9 mouse cellular contexts compared by ENCODE assay signal in the genomic region with DNA sequence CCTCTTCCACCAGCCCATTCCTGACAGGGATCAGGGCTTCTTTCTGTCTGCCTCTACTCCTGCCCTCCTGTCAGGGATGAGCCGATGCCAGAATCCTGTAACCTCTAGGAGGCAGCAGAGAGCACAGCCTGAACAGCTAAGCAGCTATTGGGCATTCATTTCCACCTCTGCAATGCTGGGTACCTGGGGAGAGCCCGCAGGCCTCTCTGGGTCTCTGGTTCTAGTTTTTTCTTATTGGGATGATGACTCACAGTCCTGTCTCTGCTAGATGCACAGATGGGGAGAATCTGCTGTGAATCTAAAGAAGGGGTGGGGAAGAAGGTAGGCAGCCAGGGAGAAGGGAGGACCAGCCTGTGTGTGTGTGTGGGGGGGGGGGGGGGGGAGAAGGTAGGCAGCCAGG. TPM values are rescaled to one million over a fixed set of nuclear protein-coding genes. Genes with fewer than 3 reads are reported as not detected.
DNase-seq lines count a peak whose midpoint lies in the region; ATAC-seq and TF ChIP-seq lines count a peak whose summit lies in the region.
"Had no signal": no experiment of that assay in that cellular context is flagged by ENCODE, and none has a peak within 500 bp of the region (broad histone marks: within the 10 kb centered on the region; RNA-seq: fewer than 3 reads in every experiment).

No protein-coding gene starts in this region.

- H3K36me3 ChIP-seq in forebrain, embryonic 12.5 days (replicated peaks): no peaks in the 10 kb centered on the region
- H3K36me3 ChIP-seq in hindbrain, embryonic 15.5 days: no peaks in the 10 kb centered on the region
- H3K36me3 ChIP-seq: limb, embryonic 15.5 days had no signal

- peak; percentile 69 for TF ChIP-seq CTCF in Patski (IDR thresholded peaks at IDR 0.05)

- no peaks in the 10 kb centered on the region for H3K27me3 ChIP-seq in Patski
- H3K27me3 ChIP-seq in forebrain, embryonic 12.5 days: peaks cover 60% of the 10 kb centered on the region
- H3K27me3 ChIP-seq in hindbrain, embryonic 15.5 days: 0 out of 2 replicates have a peak, but pooled peaks cover 3% of the 10 kb centered on the region
- H3K27me3 ChIP-seq: limb, embryonic 15.5 days had no signal

- WGBS in forebrain, embryonic 12.5 days: 14% methylated on average over 2 of the region's 2 CpGs
- 17% methylated on average over 2 of the region's 2 CpGs for WGBS in hindbrain, embryonic 15.5 days

- peak; percentile 4 for DNase-seq in Patski (ENCODE audit: low read depth, low spot score)
- DNase-seq in c-Kit-positive CD71-negative TER-119-negative erythroid progenitor cells, embryonic 14.5 days (ENCODE audit: low read depth): peak; percentile 53
- DNase-seq in layer of hippocampus, postnatal 25 days (ENCODE audit: extremely low spot score in 1 of 2, low spot score in 1 of 2): peak; percentile 58 to 75
- DNase-seq in lung, postnatal 25 days (ENCODE audit: low spot score): peak; percentile 57
- peak; percentile 76 to 77 for DNase-seq in right cerebral cortex, adult 2 months (ENCODE audit: low spot score in 2 of 2)

- peak; percentile 49 for ATAC-seq in Patski
- ATAC-seq in forebrain, embryonic 12.5 days (ENCODE audit: low FRiP score): peak; percentile 36; the same call in 1 of the 2 replicates
- peak; percentile 3; the same call in 1 of the 2 replicates for ATAC-seq in hindbrain, embryonic 15.5 days (ENCODE audit: low FRiP score, low read depth)
- ATAC-seq in inflammation-experienced regulatory T-cells, adult 6 months: no peak

- no peak overlapping the region; the same call in 1 of the 2 replicates for H3K27ac ChIP-seq in forebrain, embryonic 12.5 days
- H3K27ac ChIP-seq in hindbrain, embryonic 15.5 days (replicated peaks): no peak overlapping the region
- H3K27ac ChIP-seq: limb, embryonic 15.5 days had no signal

- H3K9me3 ChIP-seq in forebrain, embryonic 12.5 days: no peaks in the 10 kb centered on the region
- no peaks in the 10 kb centered on the region for H3K9me3 ChIP-seq in hindbrain, embryonic 15.5 days
- H3K9me3 ChIP-seq: limb, embryonic 15.5 days had no signal

- H3K4me1 ChIP-seq in forebrain, embryonic 12.5 days: peaks cover 51% of the 10 kb centered on the region
- peaks cover 13% of the 10 kb centered on the region for H3K4me1 ChIP-seq in hindbrain, embryonic 15.5 days (replicated peaks)

- no peak overlapping the region for H3K4me2 ChIP-seq in forebrain, embryonic 12.5 days
- H3K4me2 ChIP-seq in hindbrain, embryonic 15.5 days: no peak overlapping the region
- H3K4me2 ChIP-seq: limb, embryonic 15.5 days had no signal

- CTCF ChIA-PET in Patski (lab: Charles Lee): no interaction called here

- in situ Hi-C loops in Patski (cut with MboI; ENCODE audit: low pct_unique_long_range_greater_than_20kb): loop anchor here (10.0 kb wide), 1 partner anchor 194 kb away; no protein-coding TSS in a partner anchor

- POLR2A ChIA-PET in Patski (lab: Charles Lee): no interaction called here

- no peak overlapping the region for H3K9ac ChIP-seq in forebrain, embryonic 12.5 days
- H3K9ac ChIP-seq in hindbrain, embryonic 15.5 days: no peak overlapping the region
- H3K9ac ChIP-seq: limb, embryonic 15.5 days had no signal

- no peak overlapping the region for H3K4me3 ChIP-seq in forebrain, embryonic 12.5 days (replicated peaks)
- no peak overlapping the region for H3K4me3 ChIP-seq in hindbrain, embryonic 15.5 days
- H3K4me3 ChIP-seq: limb, embryonic 15.5 days had no signal

RNA-seq across cellular contexts. Expression of gene Lmo1, which starts 55.8 kb away (rescaled TPM):
- polyA plus RNA-seq in Patski (2021): 10.7 TPM
- polyA plus RNA-seq in forebrain, embryonic 12.5 days (2016; fragmentation: Nextera tagmentation; extraction: Ambion mirVana): 90.6 and 119 TPM in 2 replicates
- 59.5 and 78.0 TPM in 2 replicates for polyA plus RNA-seq in hindbrain, embryonic 15.5 days (2015; fragmentation: Nextera tagmentation; extraction: Ambion mirVana)
- 10 to 100 TPM; 63.2 to 72.8 TPM for total RNA-seq in layer of hippocampus, postnatal 25 days (2021)
- not detected for polyA plus RNA-seq in inflammation-experienced regulatory T-cells, adult 6 months (2017; shearing (Covaris generic))

Comparison
In these comparisons a context has a peak if more than half of its experiments do, and no peak if none do; other contexts are left out.
1. DNase-seq: peak in every context shown above with its lines; median percentile 76 in right cerebral cortex, adult 2 months; 66 in layer of hippocampus, postnatal 25 days; 57 in lung, postnatal 25 days; 53 in c-Kit-positive CD71-negative TER-119-negative erythroid progenitor cells, embryonic 14.5 days; 4 in Patski.
2. RNA of gene Lmo1, which starts 55.8 kb away (polyA plus RNA-seq): 90.6 to 119 TPM in forebrain, embryonic 12.5 days, 59.5 to 78.0 TPM in hindbrain, embryonic 15.5 days and 10.7 TPM in Patski (single experiment); not detected in inflammation-experienced regulatory T-cells, adult 6 months; every median in the first group is over 10 times any median in the second.